Mouse (Mus musculus): ENCODE results near the gene Ttc28. TPM values are rescaled to one million over a fixed set of nuclear protein-coding genes. Genes with fewer than 3 reads are reported as not detected.

Ttc28 gene
- polyA plus RNA-seq, 1 experiment from 2014 or later = 0.95 TPM

DNA sequence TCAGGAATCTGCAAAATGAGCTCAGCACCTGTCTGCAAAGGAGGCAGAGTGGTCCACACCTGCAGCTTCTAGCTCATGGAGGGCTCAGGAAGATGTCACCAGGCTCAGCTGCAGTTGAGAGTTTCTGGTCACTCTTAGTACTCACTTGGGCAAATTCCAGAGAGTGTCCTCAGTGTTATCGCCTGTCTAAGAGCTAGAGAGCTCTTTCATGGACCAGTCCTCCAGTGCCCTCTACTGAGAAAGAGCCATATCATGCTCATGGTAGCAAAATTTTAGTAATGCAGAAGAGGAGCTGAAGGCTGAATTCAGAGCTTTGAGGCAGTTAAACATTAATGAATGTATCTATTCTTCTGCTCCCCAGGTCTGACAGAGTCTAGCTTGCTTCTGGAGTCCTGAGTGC, 43.7 kb downstream of the Ttc28 start:
- DNase-seq (no peak), ATAC-seq (ENCODE audit: low read depth) (no peak)
- no peak overlapping the region for H3K9ac ChIP-seq

DNA sequence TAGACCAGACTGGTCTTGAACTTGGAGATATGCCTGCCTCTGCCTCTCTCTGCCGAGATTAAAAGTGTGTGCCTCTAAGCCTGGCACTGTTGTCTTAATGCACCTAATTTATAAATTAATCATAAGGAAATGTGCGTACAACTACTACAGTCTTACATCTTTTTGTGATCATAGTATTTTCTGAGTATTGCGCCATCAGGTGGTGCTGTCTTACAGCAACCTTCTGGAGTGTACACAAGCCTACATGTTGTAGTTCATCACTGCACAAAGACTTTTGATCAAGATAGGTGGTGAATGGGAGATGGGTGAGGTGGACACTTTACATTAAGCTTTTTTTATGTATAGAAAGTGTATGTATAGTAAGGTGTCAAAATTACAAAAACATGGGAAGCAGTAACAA, 45.0 kb downstream of the Ttc28 start:
- no peak overlapping the region for H3K4me2 ChIP-seq
- 78% methylated on average over 3 of the region's 3 CpGs for WGBS (ENCODE audit: insufficient replicate concordance)
- H3K4me1 ChIP-seq (replicated peaks) = no peaks in the 10 kb centered on the region
- no peak overlapping the region for H3K27ac ChIP-seq
- DNase-seq (no peak), ATAC-seq (ENCODE audit: low read depth) (no peak)
- H3K36me3 ChIP-seq = no peaks in the 10 kb centered on the region
- H3K9ac ChIP-seq = no peak overlapping the region
- no peak overlapping the region for H3K4me3 ChIP-seq (replicated peaks)
- no peaks in the 10 kb centered on the region for H3K9me3 ChIP-seq (replicated peaks)
- H3K27me3 ChIP-seq = no peaks in the 10 kb centered on the region

More for the DNA sequence above, 43.7 kb downstream of the Ttc28 start:
- Histone ChIP-seq H3K36me3 (no peaks in the 10 kb centered on the region), H3K27ac (no peak overlapping the region), H3K4me3 (replicated peaks) (no peak overlapping the region), H3K9me3 (replicated peaks) (no peaks in the 10 kb centered on the region), H3K4me1 (replicated peaks) (no peaks in the 10 kb centered on the region), H3K4me2 (no peak overlapping the region), H3K27me3 (no peaks in the 10 kb centered on the region)
- WGBS (ENCODE audit: insufficient replicate concordance) = 31% methylated on average over 1 of the region's 1 CpGs

DNA sequence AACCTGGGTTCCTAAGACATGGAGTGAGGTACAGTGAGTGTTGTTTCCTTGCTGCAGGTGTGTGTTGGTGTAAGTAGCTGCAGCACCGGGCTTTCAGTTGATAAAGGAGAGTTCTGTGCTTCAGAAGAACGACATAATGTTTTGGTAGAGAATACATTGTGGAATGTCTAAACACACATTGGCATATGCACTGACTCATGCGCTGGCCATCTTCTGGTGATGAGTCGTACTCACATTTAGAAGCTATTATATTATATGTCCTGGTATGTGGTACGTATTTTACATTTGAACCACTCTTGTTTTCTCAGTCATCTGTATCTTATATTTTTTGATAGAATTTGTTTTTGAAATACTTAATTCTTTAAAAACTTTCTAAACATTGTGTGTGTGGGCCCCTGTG, 46.2 kb downstream of the Ttc28 start:
- 71% methylated on average over 5 of the region's 5 CpGs for WGBS (ENCODE audit: insufficient replicate concordance)
- H3K27ac ChIP-seq = no peak overlapping the region
- ATAC-seq (ENCODE audit: low read depth) = no peak
- no peak overlapping the region for H3K9ac ChIP-seq
- no peak overlapping the region for H3K4me3 ChIP-seq (replicated peaks)
- DNase-seq = no peak
- H3K4me2 ChIP-seq = no peak overlapping the region
- H3K36me3 ChIP-seq = no peaks in the 10 kb centered on the region
- H3K4me1 ChIP-seq (replicated peaks) = no peaks in the 10 kb centered on the region
- H3K27me3 ChIP-seq = no peaks in the 10 kb centered on the region
- no peaks in the 10 kb centered on the region for H3K9me3 ChIP-seq (replicated peaks)

DNA sequence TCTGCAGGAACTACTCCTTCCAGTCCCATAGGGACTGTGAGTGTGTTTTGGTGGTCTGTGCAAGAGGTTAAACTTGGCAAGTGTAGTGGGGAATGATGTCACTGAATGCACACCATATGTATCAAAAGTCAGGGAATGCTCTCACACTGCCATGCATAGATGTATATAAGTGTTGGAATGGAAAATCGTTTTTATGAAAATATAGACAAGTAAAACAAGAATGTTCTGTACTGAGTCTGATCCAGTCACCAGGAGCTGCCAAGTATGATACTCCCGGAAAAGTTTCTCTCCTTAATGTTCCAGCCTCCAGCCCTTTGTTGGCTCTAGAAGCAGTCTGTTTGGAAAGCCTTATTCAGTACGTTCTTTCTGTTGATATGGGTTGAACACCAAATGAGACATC, 48.7 kb downstream of the Ttc28 start:
- H3K4me3 ChIP-seq (replicated peaks) = no peak overlapping the region
- no peaks in the 10 kb centered on the region for H3K36me3 ChIP-seq
- DNase-seq = no peak
- H3K4me1 ChIP-seq (replicated peaks) = no peaks in the 10 kb centered on the region
- ATAC-seq (ENCODE audit: low read depth) = no peak
- H3K4me2 ChIP-seq = no peak overlapping the region
- no peaks in the 10 kb centered on the region for H3K9me3 ChIP-seq (replicated peaks)
- no peaks in the 10 kb centered on the region for H3K27me3 ChIP-seq
- 54% methylated on average over 3 of the region's 3 CpGs for WGBS (ENCODE audit: insufficient replicate concordance)
- no peak overlapping the region for H3K27ac ChIP-seq
- H3K9ac ChIP-seq = no peak overlapping the region

DNA sequence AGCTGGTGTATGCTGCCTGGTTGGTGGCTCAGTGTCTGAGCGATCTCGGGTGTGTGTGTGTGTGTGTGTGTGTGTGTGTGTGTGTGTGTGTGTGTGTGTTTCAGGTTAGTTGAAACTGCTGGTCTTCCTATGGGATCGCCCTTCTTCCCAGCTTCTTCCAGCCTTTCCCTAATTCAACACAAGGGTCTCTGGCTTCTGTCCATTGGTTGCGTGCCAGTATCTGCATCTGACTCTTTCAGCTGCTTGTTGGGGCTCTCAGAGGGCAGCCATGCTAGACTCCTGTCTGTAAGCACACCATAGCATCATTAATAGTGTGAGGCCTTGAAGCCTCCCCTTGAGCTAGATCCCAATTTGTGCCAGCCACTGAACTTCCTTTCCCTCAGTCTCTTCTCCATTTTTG, 49.7 kb downstream of the Ttc28 start:
- Histone ChIP-seq H3K4me2 (no peak overlapping the region), H3K9me3 (replicated peaks) (no peaks in the 10 kb centered on the region), H3K27me3 (no peaks in the 10 kb centered on the region), H3K36me3 (no peaks in the 10 kb centered on the region), H3K9ac (no peak overlapping the region), H3K27ac (no peak overlapping the region), H3K4me1 (replicated peaks) (no peaks in the 10 kb centered on the region), H3K4me3 (replicated peaks) (no peak overlapping the region)
- no peak for DNase-seq
- no peak for ATAC-seq (ENCODE audit: low read depth)
- WGBS (ENCODE audit: insufficient replicate concordance) = 70% methylated on average over 4 of the region's 4 CpGs

DNA sequence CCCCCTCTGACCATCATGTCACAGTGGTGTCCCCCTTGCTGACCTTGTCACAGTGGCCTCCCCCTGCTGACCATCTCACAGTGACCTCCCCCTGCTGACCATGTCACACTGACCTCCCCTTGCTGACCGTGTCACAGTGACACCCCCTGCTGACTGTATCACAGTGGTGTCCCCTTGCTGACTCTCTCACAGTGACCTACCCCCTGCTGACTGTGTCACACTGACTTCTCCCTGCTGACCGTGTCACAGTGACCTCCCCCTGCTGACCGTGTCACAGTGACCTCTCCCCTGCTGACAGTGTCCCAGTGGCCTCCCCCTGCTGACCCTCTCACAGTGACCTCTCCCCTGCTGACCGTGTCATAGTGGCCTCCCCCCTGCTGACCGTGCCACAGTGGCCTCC, 57.0 kb downstream of the Ttc28 start:
- Histone ChIP-seq H3K27ac (no peak overlapping the region), H3K4me3 (replicated peaks) (no peak overlapping the region), H3K4me2 (no peak overlapping the region), H3K27me3 (no peaks in the 10 kb centered on the region), H3K9ac (no peak overlapping the region), H3K4me1 (replicated peaks) (no peaks in the 10 kb centered on the region), H3K36me3 (no peaks in the 10 kb centered on the region), H3K9me3 (replicated peaks) (no peaks in the 10 kb centered on the region)
- peak; percentile 57; the same call in 1 of the 2 replicates for ATAC-seq (ENCODE audit: low read depth)
- no peak for DNase-seq
- WGBS (ENCODE audit: insufficient replicate concordance) = 52% methylated on average over 5 of the region's 5 CpGs

DNA sequence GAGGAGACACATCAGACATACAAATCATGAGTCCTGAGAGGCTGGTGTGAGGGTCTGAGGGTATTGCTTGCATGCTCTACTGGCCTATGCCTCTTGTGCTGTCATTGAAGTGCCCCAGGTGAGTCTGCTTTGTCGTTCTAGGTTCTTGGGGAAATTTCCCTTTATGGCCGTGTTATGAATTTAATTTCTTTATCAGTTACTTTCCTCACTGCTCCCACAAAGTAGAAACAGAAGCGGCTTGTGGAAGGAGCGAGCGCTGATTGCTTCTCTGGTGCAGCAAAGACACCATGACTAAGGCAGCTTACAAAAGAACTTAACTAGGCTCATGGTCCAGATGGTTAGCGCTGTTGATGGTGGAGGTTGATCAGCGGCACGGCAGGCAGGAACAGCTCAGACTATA, 64.7 kb downstream of the Ttc28 start:
- H3K4me3 ChIP-seq (replicated peaks) = no peak overlapping the region
- no peaks in the 10 kb centered on the region for H3K4me1 ChIP-seq (replicated peaks)
- no peaks in the 10 kb centered on the region for H3K27me3 ChIP-seq
- DNase-seq (no peak), ATAC-seq (ENCODE audit: low read depth) (no peak)
- no peak overlapping the region for H3K27ac ChIP-seq
- no peak overlapping the region for H3K9ac ChIP-seq
- H3K4me2 ChIP-seq = no peak overlapping the region
- no peaks in the 10 kb centered on the region for H3K9me3 ChIP-seq (replicated peaks)
- WGBS (ENCODE audit: insufficient replicate concordance) = 75% methylated on average over 8 of the region's 8 CpGs
- H3K36me3 ChIP-seq = no peaks in the 10 kb centered on the region

DNA sequence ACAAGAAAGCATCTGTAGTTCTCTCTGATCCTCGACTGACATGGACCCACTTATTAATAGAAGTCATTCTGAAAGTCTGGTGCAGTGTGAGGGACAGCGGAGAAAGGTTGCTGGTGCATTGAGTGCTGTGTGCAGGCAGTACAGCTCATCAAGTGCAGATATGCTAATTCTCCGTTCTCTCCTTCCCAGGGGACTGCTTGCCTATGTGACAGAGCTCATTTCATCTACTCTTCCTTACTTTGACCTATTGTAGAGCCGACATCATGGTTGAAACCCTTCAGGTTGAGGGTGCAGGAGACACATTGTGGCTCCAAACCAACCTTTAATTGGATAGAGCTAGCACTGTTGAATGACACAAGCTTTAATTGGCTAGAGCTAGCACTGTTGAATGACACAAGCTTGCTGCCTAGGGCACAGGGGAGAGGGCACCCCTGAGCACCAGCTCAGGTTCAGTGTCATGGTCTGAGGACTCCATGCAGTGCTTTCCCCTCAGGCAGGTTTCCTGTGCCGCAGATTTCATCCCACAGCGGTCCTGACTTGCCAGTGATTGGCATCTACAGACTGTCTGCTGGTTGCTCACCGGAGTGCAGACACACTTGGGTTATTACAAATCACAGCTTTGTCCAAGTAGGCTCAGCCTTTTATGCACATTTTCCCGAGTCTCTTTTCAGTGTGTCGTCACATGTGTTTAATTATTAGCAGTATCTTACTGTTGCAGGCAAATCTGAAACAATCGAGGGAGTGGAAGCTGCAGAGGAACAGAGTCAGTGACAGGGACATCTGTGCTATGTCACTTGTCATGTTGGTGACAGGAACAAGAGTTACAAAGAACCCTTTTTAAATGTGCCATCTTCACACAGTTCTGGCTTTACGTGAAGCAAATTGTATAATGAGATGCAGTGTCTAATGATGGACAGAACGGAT, 69.1 kb downstream of the Ttc28 start:
- no peak overlapping the region for H3K4me3 ChIP-seq (replicated peaks)
- no peak overlapping the region for H3K9ac ChIP-seq
- ATAC-seq (ENCODE audit: low read depth) (no peak), DNase-seq (no peak)
- H3K27me3 ChIP-seq = no peaks in the 10 kb centered on the region
- H3K9me3 ChIP-seq (replicated peaks) = no peaks in the 10 kb centered on the region
- H3K36me3 ChIP-seq = no peaks in the 10 kb centered on the region
- no peaks in the 10 kb centered on the region for H3K4me1 ChIP-seq (replicated peaks)
- H3K4me2 ChIP-seq = no peak overlapping the region
- 66% methylated on average over 12 of the region's 12 CpGs for WGBS (ENCODE audit: insufficient replicate concordance)
- H3K27ac ChIP-seq = no peak overlapping the region

DNA sequence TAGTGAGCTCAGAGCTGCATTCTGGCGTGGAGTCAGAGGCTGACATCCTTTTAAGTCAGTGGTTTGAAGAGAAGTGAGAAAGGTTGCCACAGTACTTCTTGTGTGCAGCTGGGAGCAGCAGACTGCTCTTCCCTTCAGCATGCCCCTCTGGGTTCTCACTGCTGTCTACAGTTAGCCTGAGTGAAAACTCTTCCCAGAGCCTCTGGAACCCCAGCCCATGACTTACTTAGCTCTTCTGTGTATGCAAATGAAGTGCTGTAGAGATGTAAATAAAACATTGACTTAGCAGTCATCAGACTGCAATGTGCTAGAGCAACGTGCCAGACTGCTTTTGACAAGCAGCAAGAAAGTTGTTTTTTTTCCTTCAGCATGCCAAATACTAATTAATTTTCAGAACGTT, 70.2 kb downstream of the Ttc28 start:
- H3K9me3 ChIP-seq (replicated peaks) = no peaks in the 10 kb centered on the region
- no peak overlapping the region for H3K27ac ChIP-seq
- H3K27me3 ChIP-seq = no peaks in the 10 kb centered on the region
- ATAC-seq (ENCODE audit: low read depth) = no peak
- 50% methylated on average over 3 of the region's 3 CpGs for WGBS (ENCODE audit: insufficient replicate concordance)
- no peaks in the 10 kb centered on the region for H3K4me1 ChIP-seq (replicated peaks)
- H3K4me3 ChIP-seq (replicated peaks) = no peak overlapping the region
- no peak overlapping the region for H3K9ac ChIP-seq
- no peaks in the 10 kb centered on the region for H3K36me3 ChIP-seq
- H3K4me2 ChIP-seq = no peak overlapping the region
- no peak for DNase-seq

DNA sequence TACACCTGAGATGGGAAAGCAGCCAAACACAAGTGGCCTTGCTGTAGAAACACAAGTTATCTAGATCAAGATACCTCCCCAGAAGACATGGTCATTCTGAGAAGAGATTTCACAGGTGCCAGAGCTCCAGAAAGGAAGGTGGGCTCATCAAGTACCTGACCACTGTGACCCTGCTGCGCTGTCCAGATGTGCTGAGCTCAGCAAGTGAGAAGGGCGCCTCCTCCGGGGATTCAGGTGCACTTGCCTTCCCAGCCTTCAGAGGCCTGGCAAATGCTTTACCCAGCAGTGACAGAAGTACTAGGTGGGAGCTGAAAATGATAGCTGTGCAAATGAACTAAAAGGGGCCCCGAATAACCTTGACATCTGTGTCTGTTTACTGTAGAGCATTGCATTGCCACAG, 78.6 kb downstream of the Ttc28 start:
- 68% methylated on average over 4 of the region's 4 CpGs for WGBS (ENCODE audit: insufficient replicate concordance)

DNA sequence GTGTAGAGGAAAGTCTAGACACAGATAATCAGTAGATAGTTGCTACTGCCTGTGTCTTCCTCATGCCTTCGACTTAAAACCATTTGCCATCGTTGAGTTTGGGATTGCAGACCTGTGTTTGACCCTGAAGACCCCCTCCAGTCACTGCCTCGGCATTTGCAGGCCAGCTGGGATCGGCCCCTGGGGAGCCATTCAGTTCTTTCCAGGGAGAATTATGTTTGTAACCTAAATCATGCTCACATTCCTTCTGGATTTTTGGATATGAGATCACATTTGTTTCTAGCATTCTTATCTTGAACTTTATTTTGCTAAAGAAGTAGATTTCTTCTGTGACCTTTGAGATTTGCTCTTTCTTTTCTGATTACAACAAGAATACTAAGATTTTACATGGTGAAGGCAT, 80.5 kb downstream of the Ttc28 start:
- no peak overlapping the region for H3K4me2 ChIP-seq
- H3K4me3 ChIP-seq (replicated peaks) = no peak overlapping the region
- DNase-seq (no peak), ATAC-seq (ENCODE audit: low read depth) (no peak)
- no peaks in the 10 kb centered on the region for H3K27me3 ChIP-seq
- H3K9me3 ChIP-seq (replicated peaks) = no peaks in the 10 kb centered on the region
- no peaks in the 10 kb centered on the region for H3K4me1 ChIP-seq (replicated peaks)
- H3K27ac ChIP-seq = no peak overlapping the region
- H3K9ac ChIP-seq = no peak overlapping the region
- 54% methylated on average over 4 of the region's 4 CpGs for WGBS (ENCODE audit: insufficient replicate concordance)
- no peaks in the 10 kb centered on the region for H3K36me3 ChIP-seq

More for the DNA sequence above, 78.6 kb downstream of the Ttc28 start:
- Histone ChIP-seq H3K4me3 (replicated peaks) (no peak overlapping the region), H3K4me1 (replicated peaks) (no peaks in the 10 kb centered on the region), H3K4me2 (no peak overlapping the region), H3K36me3 (no peaks in the 10 kb centered on the region), H3K9me3 (replicated peaks) (no peaks in the 10 kb centered on the region), H3K27me3 (no peaks in the 10 kb centered on the region), H3K9ac (no peak overlapping the region), H3K27ac (no peak overlapping the region)
- no peak for DNase-seq
- ATAC-seq (ENCODE audit: low read depth) = no peak

DNA sequence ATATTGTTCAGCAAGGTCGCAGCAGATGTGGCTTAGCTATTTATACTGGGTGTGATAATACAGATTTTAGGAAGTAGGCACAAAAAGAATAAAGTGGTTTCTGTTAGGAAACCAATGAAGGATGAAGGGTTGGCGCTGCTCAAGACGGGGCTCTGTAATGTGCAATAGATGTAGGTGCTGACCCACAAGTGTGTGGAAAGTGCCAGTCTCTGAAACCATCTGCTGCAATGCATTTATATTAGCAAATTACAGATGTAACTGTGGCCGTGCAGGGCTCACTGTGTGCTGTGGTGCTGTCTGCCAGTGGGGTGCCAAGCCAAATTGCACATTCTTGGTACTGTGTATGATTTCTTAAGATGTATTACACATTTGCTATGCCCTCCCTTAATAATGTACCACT, 81.3 kb downstream of the Ttc28 start:
- Histone ChIP-seq H3K4me3 (replicated peaks) (no peak overlapping the region), H3K27me3 (no peaks in the 10 kb centered on the region), H3K9me3 (replicated peaks) (no peaks in the 10 kb centered on the region), H3K27ac (no peak overlapping the region), H3K9ac (no peak overlapping the region), H3K4me1 (replicated peaks) (no peaks in the 10 kb centered on the region), H3K4me2 (no peak overlapping the region), H3K36me3 (no peaks in the 10 kb centered on the region)
- DNase-seq (no peak), ATAC-seq (ENCODE audit: low read depth) (no peak)
- WGBS (ENCODE audit: insufficient replicate concordance) = 56% methylated on average over 4 of the region's 4 CpGs
